Mouse (Mus musculus): ENCODE measurements around the gene Fam98c. TPM values are rescaled to one million over a fixed set of nuclear protein-coding genes. Genes with fewer than 3 reads are reported as not detected.

Gene Fam98c
- total and polyA plus RNA-seq, 3 experiments: 14.1 to 15.2 (median 14.5) TPM

- TF ChIP-seq KAT2A (IDR thresholded peaks at IDR 0.05; ENCODE audit: insufficient replicate concordance, low read length) (peak; percentile 61; the same call in 1 of the 2 replicates), GABPA (IDR thresholded peaks at IDR 0.05; ENCODE audit: insufficient replicate concordance, low read depth, low read length) (no peak; the same call in 1 of the 2 replicates), PAX5 (IDR thresholded peaks at IDR 0.05; ENCODE audit: low read length) (no peak), CHD1 (IDR thresholded peaks at IDR 0.05; ENCODE audit: low read depth, low read length) (no peak), MAZ (IDR thresholded peaks at IDR 0.05; ENCODE audit: low read depth, low read length) (peak; percentile 84; the same call in 1 of the 2 replicates), MYC (IDR thresholded peaks at IDR 0.05; ENCODE audit: low read depth, low read length) (no peak), CTCF (conservative IDR thresholded peaks at IDR 0.05 in 1 of 2, IDR thresholded peaks at IDR 0.05 in 1 of 2; ENCODE audit: low read depth in 2 of 2, low read length in 2 of 2) (peak in 1 of 2 experiments; percentile 66; a peak in 2 of 4 replicates), JUN (IDR thresholded peaks at IDR 0.05; ENCODE audit: insufficient read depth, low read depth, low read length) (no peak), MAFK (IDR thresholded peaks at IDR 0.05; ENCODE audit: insufficient replicate concordance, low read length) (no peak), USF2 (conservative IDR thresholded peaks at IDR 0.05; ENCODE audit: low read depth, low read length) (no peak), MEF2A (IDR thresholded peaks at IDR 0.05; ENCODE audit: borderline replicate concordance, low read depth, low read length) (peak; percentile 61; the same call in 1 of the 2 replicates), UBTF (IDR thresholded peaks at IDR 0.05; ENCODE audit: low read depth, low read length) (peak; percentile 77; the same call in 1 of the 2 replicates), BHLHE40 (IDR thresholded peaks at IDR 0.05; ENCODE audit: low read depth, low read length) (no peak), ZMIZ1 (IDR thresholded peaks at IDR 0.05; ENCODE audit: low read depth, low read length) (peak; percentile 80; the same call in 1 of the 2 replicates)
Observed at GRCm38 (mm10) chr7:29180077-29180853, 24.2 kb upstream of the Fam98c start, which contains the start of gene Psmd8 (continued).

- Histone ChIP-seq H3K27me3 (replicated peaks) (no peaks in the 10 kb centered on the region), H3K4me1 (ENCODE audit: control insufficient read depth in 1 of 2, insufficient read depth in 2 of 2) (peaks cover 4 to 14% of the 10 kb centered on the region in 2 experiments; a peak in 3 of 4 replicates), H3K4me3 (replicated peaks in 1 of 3; ENCODE audit: low read depth in 2 of 3, low read length in 2 of 3, poor library complexity in 1 of 3) (peak overlapping the region; percentile 90 to 97 (median 96)), H3K9ac (ENCODE audit: insufficient read depth, low read depth) (peak overlapping the region; percentile 99), H3K79me2 (replicated peaks; ENCODE audit: control insufficient read depth, extremely low read depth, insufficient read depth, poor library complexity, severe bottlenecking) (peaks cover 37% of the 10 kb centered on the region), H3K9me3 (replicated peaks; ENCODE audit: low read length) (no peaks in the 10 kb centered on the region), H3K36me3 (replicated peaks in 1 of 2; ENCODE audit: control insufficient read depth in 1 of 2, insufficient read depth in 1 of 2, low read length in 1 of 2) (peaks cover 34 to 45% of the 10 kb centered on the region in 2 experiments), H3K4me2 (ENCODE audit: insufficient read depth, low read depth, poor library complexity, severe bottlenecking) (peak overlapping the region; percentile 97), H3K27ac (ENCODE audit: insufficient read depth, low read depth) (peak overlapping the region; percentile 81)
- in situ Hi-C loops (cut with MboI; ENCODE audit: low pct_ligation_motif_present, low pct_unique_long_range_greater_than_20kb, low sequenced_read_pairs): no loop called here
- DNase-seq (ENCODE audit: extremely low read depth): peak; percentile 83
- dilution Hi-C loops (cut with MboI; ENCODE audit: extremely low pct_ligation_motif_present, extremely low pct_unique_long_range_greater_than_20kb, low sequenced_read_pairs): no loop called here
- peak; percentile 39; the same call in 1 of the 2 replicates for TF ChIP-seq HCFC1 (IDR thresholded peaks at IDR 0.05; ENCODE audit: low read depth, low read length)
- TF ChIP-seq MEF2A (IDR thresholded peaks at IDR 0.05; ENCODE audit: borderline replicate concordance, low read depth, low read length): peak; percentile 97
- no peak for TF ChIP-seq E2F4 (IDR thresholded peaks at IDR 0.05; ENCODE audit: insufficient replicate concordance, low read depth, low read length)
- TF ChIP-seq IRF4 (IDR thresholded peaks at IDR 0.05; ENCODE audit: low read depth, low read length): peak; percentile 82
- TF ChIP-seq KAT2A (IDR thresholded peaks at IDR 0.05; ENCODE audit: insufficient replicate concordance, low read length): no peak
- TF ChIP-seq SIN3A (IDR thresholded peaks at IDR 0.05; ENCODE audit: low read length): peak; percentile 85
- TF ChIP-seq PAX5 (IDR thresholded peaks at IDR 0.05; ENCODE audit: low read length): no peak
- no peak for TF ChIP-seq RCOR1 (conservative IDR thresholded peaks at IDR 0.05; ENCODE audit: low read depth, low read length)
- no peak for TF ChIP-seq ZKSCAN1 (IDR thresholded peaks at IDR 0.05; ENCODE audit: borderline replicate concordance, low read depth, low read length)
- TF ChIP-seq RAD21 (IDR thresholded peaks at IDR 0.05; ENCODE audit: low read depth, low read length): no peak
- peak; percentile 71 for TF ChIP-seq BHLHE40 (IDR thresholded peaks at IDR 0.05; ENCODE audit: low read depth, low read length)
- TF ChIP-seq ELF1 (IDR thresholded peaks at IDR 0.05; ENCODE audit: low read depth, low read length): peak; percentile 61; the same call in 1 of the 2 replicates
- peak; percentile 74 for TF ChIP-seq JUND (conservative IDR thresholded peaks at IDR 0.05; ENCODE audit: low read depth, low read length)
- no peak for TF ChIP-seq CHD2 (IDR thresholded peaks at IDR 0.05; ENCODE audit: low read length)
- peak; percentile 67; the same call in 1 of the 2 replicates for TF ChIP-seq NELFE (IDR thresholded peaks at IDR 0.05; ENCODE audit: low read depth, low read length)
- peak; percentile 90 for TF ChIP-seq MAX (IDR thresholded peaks at IDR 0.05; ENCODE audit: low read length)
- no peak for TF ChIP-seq GABPA (IDR thresholded peaks at IDR 0.05; ENCODE audit: insufficient replicate concordance, low read depth, low read length)
- no peak for TF ChIP-seq USF2 (conservative IDR thresholded peaks at IDR 0.05; ENCODE audit: low read depth, low read length)
- no peak for TF ChIP-seq CHD1 (IDR thresholded peaks at IDR 0.05; ENCODE audit: low read depth, low read length)
- TF ChIP-seq ETS1 (conservative IDR thresholded peaks at IDR 0.05; ENCODE audit: low read depth, low read length): peak; percentile 86
- peak; percentile 44 for TF ChIP-seq EP300 (IDR thresholded peaks at IDR 0.05; ENCODE audit: low read length)
- TF ChIP-seq POLR2A (IDR thresholded peaks at IDR 0.05; ENCODE audit: low read depth, low read length): peak; percentile 62
- 0 out of 2 replicates have a peak, but pooled peaks have one; percentile 53 for TF ChIP-seq TCF12 (IDR thresholded peaks at IDR 0.05; ENCODE audit: low read depth, low read length)
- no peak for TF ChIP-seq SMC3 (IDR thresholded peaks at IDR 0.05; ENCODE audit: low read depth, low read length)
- TF ChIP-seq MYC (IDR thresholded peaks at IDR 0.05; ENCODE audit: low read depth, low read length): peak; percentile 90
- TF ChIP-seq ZMIZ1 (IDR thresholded peaks at IDR 0.05; ENCODE audit: low read depth, low read length): no peak
- no peak for TF ChIP-seq NRF1 (IDR thresholded peaks at IDR 0.05; ENCODE audit: low read depth, low read length)
- peak; percentile 85 for TF ChIP-seq MXI1 (IDR thresholded peaks at IDR 0.05; ENCODE audit: low read depth, low read length)
- no peak for TF ChIP-seq MAZ (IDR thresholded peaks at IDR 0.05; ENCODE audit: low read depth, low read length)
Observed at GRCm38 (mm10) chr7:29179323-29179722, 23.3 kb upstream of the Fam98c start.

All from CH12.LX (cell line).